Mouse (Mus musculus): Measurements from ENCODE around the gene Prps2.

DNA sequence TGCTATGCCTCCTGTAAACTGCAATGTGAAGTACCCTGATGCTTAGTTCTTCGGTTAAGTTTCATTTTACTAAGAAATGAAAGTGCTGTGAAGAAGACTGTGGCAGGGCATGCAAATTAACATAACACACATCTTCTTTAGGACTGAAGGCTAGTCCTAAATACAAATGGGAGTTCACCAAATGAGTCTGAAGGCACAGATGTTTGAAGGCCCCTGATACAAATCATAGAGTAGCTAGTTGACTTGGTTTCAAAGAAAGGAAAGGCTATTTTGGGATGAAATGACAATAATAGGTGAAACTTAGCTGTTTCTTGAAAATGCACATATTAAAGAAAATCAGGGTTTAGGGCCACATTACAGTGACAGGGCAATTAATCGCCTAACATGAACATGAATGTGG is 42.4 kb downstream of the Prps2 start:
- TF ChIP-seq CTCF (IDR thresholded peaks at IDR 0.05; ENCODE audit: low read depth) (no peak), EP300 (IDR thresholded peaks at IDR 0.05; ENCODE audit: low read depth) (no peak)

Data from heart, postnatal 0 days (tissue).